Mouse (Mus musculus) heart, postnatal 0 days (tissue): ENCODE data around the gene Zfp473. TPM values are rescaled to one million over a fixed set of nuclear protein-coding genes. Genes with fewer than 3 reads are reported as not detected.
"Not testable (repeated sequence)": the region's sequence is repeated elsewhere in the genome, so short reads cannot be mapped to it uniquely, and the experiment has no call there.

Experiments used
- ATAC-seq: fragments of 200-750 bp; cut with Nextera tagmentation; 2 replicates; pipeline ENCODE4 v1.8.0; 2017; ENCODE audit warnings: low read depth, moderate number of reproducible peaks, moderate library complexity; ENCODE audit not compliant: insufficient read depth
- DNase-seq: peaks from one replicate; pipeline ENCODE4 v3.0.0-alpha.2; 2016; ENCODE audit warnings: low spot score
- H3K27ac ChIP-seq: fragments of 300-500 bp; sonication (generic); 2 replicates; pipeline ENCODE4 v1.5.1; 2014; ENCODE audit warnings: low read depth, mild to moderate bottlenecking
- H3K27me3 ChIP-seq: fragments of 300-500 bp; sonication (generic); 2 replicates; pipeline ENCODE4 v1.6.1; 2014; ENCODE audit warnings: low read length, mixed read lengths; ENCODE audit not compliant: control insufficient read depth, insufficient read depth
- H3K36me3 ChIP-seq: fragments of 300-500 bp; sonication (generic); replicated peaks from 2 replicates; pipeline ENCODE4 v1.6.1; 2014; ENCODE audit warnings: low read length, mixed read lengths; ENCODE audit not compliant: control insufficient read depth, insufficient read depth
- H3K4me1 ChIP-seq: fragments of 300-500 bp; sonication (generic); 2 replicates; pipeline ENCODE4 v1.6.1; 2014; ENCODE audit warnings: antibody characterized with exemption; ENCODE audit not compliant: control insufficient read depth, insufficient read depth
- H3K4me2 ChIP-seq: fragments of 300-500 bp; sonication (generic); 2 replicates; pipeline ENCODE4 v1.6.1; 2014; ENCODE audit warnings: low read depth, mild to moderate bottlenecking, low read length, moderate library complexity
- H3K4me3 ChIP-seq: fragments of 300-500 bp; sonication (generic); 2 replicates; pipeline ENCODE4 v1.5.1; 2014; ENCODE audit warnings: low read depth, low read length
- H3K9ac ChIP-seq: fragments of 300-500 bp; sonication (generic); replicated peaks from 2 replicates; pipeline ENCODE4 v1.6.1; 2014; ENCODE audit warnings: low read depth, low read length, mixed read lengths
- H3K9me3 ChIP-seq: fragments of 300-500 bp; sonication (generic); replicated peaks from 2 replicates; pipeline ENCODE4 v1.6.1; 2016; ENCODE audit warnings: low read length; ENCODE audit not compliant: control insufficient read depth
- CTCF ChIP-seq: IDR thresholded peaks from 2 replicates; pipeline ENCODE4 v1.5.1; 2016; ENCODE audit warnings: antibody characterized with exemption, control low read depth, low read depth
- EP300 ChIP-seq: IDR thresholded peaks from 2 replicates; pipeline ENCODE4 v1.6.1; 2016; ENCODE audit warnings: antibody characterized with exemption, low read depth
- WGBS: fragments of 180-500 bp; shearing (Covaris S2); extraction: QIAGEN DNeasy Blood & Tissue Kit; methylation state at CpG from one replicate; pipeline ENCODE4 v1.1.7; 2014; 5-methylcytosine and 5-hydroxymethylcytosine counted together
- polyA plus RNA-seq: library from polyadenylated mRNA; unstranded; fragments of >200 nt; fragmentation: Nextera tagmentation; extraction: Ambion mirVana; gene quantifications from 2 replicates; pipeline ENCODE4 v1.2.1, GENCODE M21; 2015
- total RNA-seq: library from RNA; depleted of rRNA; stranded (reverse); fragments of >200 nt; gene quantifications from 2 replicates; pipeline ENCODE4 v1.2.3, GENCODE M21; 2014; ENCODE audit warnings: low replicate concordance; rRNA removed

Gene Zfp473
- 0.46 TPM in 1 of 2 replicates, not detected in the other for total RNA-seq
- polyA plus RNA-seq = 0.15 TPM in 2 replicates

GRCm38 (mm10) chr7:44750950-44751349, at the start of gene Zfp473:
Gene Zfp473, minus strand, starts transcription at chr7:44751050.
- not testable (repeated sequence) for H3K9ac ChIP-seq, H3K27ac ChIP-seq, ATAC-seq, DNase-seq, H3K4me2 ChIP-seq, H3K4me3 ChIP-seq, H3K27me3 ChIP-seq, H3K9me3 ChIP-seq
- WGBS = 100% methylated on average over 1 of the region's 1 CpGs
- H3K4me1 ChIP-seq = peaks cover 14% of the 10 kb centered on the region
- peaks cover 41% of the 10 kb centered on the region for H3K36me3 ChIP-seq

DNA sequence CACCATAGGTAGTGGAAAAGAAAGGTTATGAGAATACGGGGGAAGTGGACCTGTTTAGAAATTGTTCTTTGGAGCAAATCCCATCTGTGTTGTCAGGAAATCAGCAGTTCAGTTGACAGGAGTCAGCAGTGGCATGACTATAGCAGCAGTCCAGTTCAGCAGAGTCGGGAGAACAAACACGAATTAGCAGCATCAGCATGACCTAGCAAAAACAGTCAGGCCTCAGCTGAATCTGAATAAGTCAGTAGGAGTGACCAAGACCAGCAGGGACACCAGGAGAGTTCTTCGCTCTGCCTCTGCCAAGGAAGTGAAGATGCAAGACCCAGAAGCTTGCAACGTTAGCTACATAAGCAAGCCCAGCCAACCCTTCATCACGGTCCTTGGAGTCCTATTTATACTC, 41.9 kb upstream of the Zfp473 start:
- DNase-seq (no peak), ATAC-seq (no peak)

GRCm38 (mm10) chr7:44790066-44790465, 39.2 kb upstream of the Zfp473 start:
- ATAC-seq = no peak

More for the DNA sequence above, 41.9 kb upstream of the Zfp473 start:
- Histone ChIP-seq H3K9ac (no peak overlapping the region), H3K27ac (no peak overlapping the region), H3K27me3 (no peaks in the 10 kb centered on the region), H3K36me3 (no peaks in the 10 kb centered on the region), H3K9me3 (0 out of 2 replicates have a peak, but pooled peaks cover 11% of the 10 kb centered on the region), H3K4me3 (no peak overlapping the region), H3K4me2 (no peak overlapping the region), H3K4me1 (no peaks in the 10 kb centered on the region; the same call in 1 of the 2 replicates)
- TF ChIP-seq EP300 (no peak), CTCF (no peak)
- WGBS = 73% methylated on average over 6 of the region's 6 CpGs

DNA sequence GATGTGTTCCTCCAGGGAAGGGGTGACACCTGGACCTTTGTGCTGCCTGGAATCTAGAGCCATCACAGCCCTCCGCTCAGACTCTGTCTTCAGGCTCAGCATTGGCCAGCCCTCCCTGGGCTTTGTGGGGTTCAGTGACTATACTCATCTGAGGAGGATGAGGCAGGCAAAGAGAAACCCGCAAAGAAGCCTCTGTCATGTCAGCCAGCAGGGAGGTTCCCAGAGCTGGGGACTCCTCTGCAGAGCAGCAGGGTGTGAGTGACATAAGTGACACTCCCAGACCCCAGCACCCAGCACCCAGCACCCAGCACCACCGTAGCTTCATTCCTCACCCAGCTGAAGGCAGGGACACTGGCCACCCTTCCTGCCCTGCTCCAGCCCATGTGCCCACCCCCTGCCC, 38.7 kb upstream of the Zfp473 start:
- Histone ChIP-seq H3K4me3 (no peak overlapping the region), H3K9ac (no peak overlapping the region), H3K27ac (no peak overlapping the region), H3K4me2 (no peak overlapping the region), H3K9me3 (0 out of 2 replicates have a peak, but pooled peaks cover 7% of the 10 kb centered on the region), H3K36me3 (no peaks in the 10 kb centered on the region), H3K27me3 (no peaks in the 10 kb centered on the region), H3K4me1 (no peaks in the 10 kb centered on the region; the same call in 1 of the 2 replicates)
- ATAC-seq = no peak
- no peak for DNase-seq
- TF ChIP-seq CTCF = no peak
- no peak for TF ChIP-seq EP300
- WGBS = 50% methylated on average over 3 of the region's 3 CpGs

More at GRCm38 (mm10) chr7:44790066-44790465, 39.2 kb upstream of the Zfp473 start:
- no peaks in the 10 kb centered on the region for H3K27me3 ChIP-seq
- no peak overlapping the region for H3K4me3 ChIP-seq
- WGBS = 40% methylated on average over 3 of the region's 4 CpGs
- no peaks in the 10 kb centered on the region for H3K36me3 ChIP-seq
- no peak for DNase-seq
- H3K4me2 ChIP-seq = no peak overlapping the region
- H3K27ac ChIP-seq = no peak overlapping the region
- no peak overlapping the region for H3K9ac ChIP-seq
- H3K4me1 ChIP-seq = no peaks in the 10 kb centered on the region; the same call in 1 of the 2 replicates
- no peak for TF ChIP-seq EP300
- TF ChIP-seq CTCF = no peak
- H3K9me3 ChIP-seq = 0 out of 2 replicates have a peak, but pooled peaks cover 11% of the 10 kb centered on the region

- H3K4me1 ChIP-seq = no peaks in the 10 kb centered on the region
- H3K27ac ChIP-seq = no peak overlapping the region
- H3K4me2 ChIP-seq = no peak overlapping the region
- DNase-seq = no peak
- H3K36me3 ChIP-seq = peaks cover 28% of the 10 kb centered on the region; the same call in 1 of the 2 replicates
- no peaks in the 10 kb centered on the region for H3K9me3 ChIP-seq
- no peak for ATAC-seq
- no peak overlapping the region for H3K9ac ChIP-seq
- 74% methylated on average over 8 of the region's 8 CpGs for WGBS
- H3K27me3 ChIP-seq = no peaks in the 10 kb centered on the region
- TF ChIP-seq EP300 (no peak), CTCF (no peak)
- H3K4me3 ChIP-seq = no peak overlapping the region
Measured at GRCm38 (mm10) chr7:44780101-44780500, 29.3 kb upstream of the Zfp473 start.
